Comparison of ENCODE assay signal across 13 mouse cellular contexts in the genomic region with DNA sequence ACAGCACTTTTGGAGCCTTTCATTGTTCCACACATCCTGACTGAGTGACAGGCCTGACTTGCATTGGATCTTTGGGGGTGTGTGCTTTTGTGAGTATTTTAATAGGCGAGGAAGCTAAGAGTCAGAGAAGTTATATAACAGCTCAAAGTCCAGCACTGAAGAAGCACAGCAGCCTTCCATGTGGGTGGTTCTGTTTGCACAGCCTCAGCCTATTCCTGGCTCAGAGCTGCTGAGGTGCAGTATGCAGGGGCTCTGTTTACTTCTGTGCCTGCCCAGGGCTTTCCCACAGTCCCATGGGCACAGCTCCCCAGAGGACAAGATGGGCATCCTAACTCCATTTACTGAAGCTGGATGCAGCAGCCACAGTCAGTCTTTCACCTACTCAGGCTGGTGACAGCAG. TPM values are rescaled to one million over a fixed set of nuclear protein-coding genes. Genes with fewer than 3 reads are reported as not detected.
DNase-seq lines count a peak whose midpoint lies in the region; ATAC-seq and TF ChIP-seq lines count a peak whose summit lies in the region.
"Had no signal": no experiment of that assay in that cellular context is flagged by ENCODE, and none has a peak within 500 bp of the region (broad histone marks: within the 10 kb centered on the region; RNA-seq: fewer than 3 reads in every experiment).

No protein-coding gene starts in this region.

- H3K27ac ChIP-seq in kidney, adult 2 months (ENCODE audit: insufficient read depth, low read depth, low read length): peak overlapping the region; percentile 72
- H3K27ac ChIP-seq in forebrain, embryonic 13.5 days: no peak overlapping the region

- 81% methylated on average over 1 of the region's 1 CpGs for WGBS in kidney, adult 2 months
- 87% methylated on average over 1 of the region's 1 CpGs for WGBS in forebrain, embryonic 13.5 days

- H3K4me3 ChIP-seq in kidney, adult 2 months (ENCODE audit: insufficient read depth, low read depth, low read length): no peak overlapping the region
- H3K4me3 ChIP-seq in forebrain, embryonic 13.5 days: no peak overlapping the region

- H3K9ac ChIP-seq in forebrain, embryonic 13.5 days: no peak overlapping the region
- H3K9ac ChIP-seq: forebrain, postnatal 0 days had no signal

- no peaks in the 10 kb centered on the region for H3K27me3 ChIP-seq in kidney, adult 2 months (replicated peaks; ENCODE audit: control insufficient read depth, insufficient read depth, low read length)
- H3K27me3 ChIP-seq in forebrain, embryonic 13.5 days: no peaks in the 10 kb centered on the region

- peak; percentile 84 for DNase-seq in kidney, adult 2 months
- no peak for DNase-seq in kidney, postnatal 4 days
- DNase-seq in right cerebral cortex, adult 2 months (ENCODE audit: low spot score in 2 of 2): peak; percentile 77 to 81
- no peak for DNase-seq in right cerebral cortex, postnatal 10 days (ENCODE audit: low spot score in 2 of 2)
- DNase-seq in layer of hippocampus, postnatal 36 days: peak; percentile 45 to 51
- DNase-seq in telencephalon, adult 2 months (ENCODE audit: low read depth, low spot score): peak; percentile 90
- no peak for DNase-seq in thymus, postnatal 4 days
- DNase-seq: cerebellum, postnatal 25 days; forebrain, postnatal 0 days; heart, postnatal 4 days; lung, adult 2 months had no signal

- no peaks in the 10 kb centered on the region for H3K36me3 ChIP-seq in kidney, adult 2 months (ENCODE audit: control insufficient read depth, insufficient read depth, low read length)
- peaks cover 30% of the 10 kb centered on the region for H3K36me3 ChIP-seq in forebrain, embryonic 13.5 days (ENCODE audit: poor library complexity, severe bottlenecking)

- H3K4me1 ChIP-seq in kidney, adult 2 months (ENCODE audit: control insufficient read depth, insufficient read depth, low read length): peaks cover 5% of the 10 kb centered on the region; the same call in 1 of the 2 replicates
- H3K4me1 ChIP-seq in forebrain, embryonic 13.5 days: no peaks in the 10 kb centered on the region

- no peak for ATAC-seq in forebrain, embryonic 13.5 days
- ATAC-seq: activated CD4-positive, CD25-positive, alpha-beta regulatory T cell, adult 4 months; forebrain, postnatal 0 days had no signal

- no peak for TF ChIP-seq POLR2A in kidney, adult 2 months (IDR thresholded peaks at IDR 0.05; ENCODE audit: low read depth, low read length)

- H3K4me2 ChIP-seq in forebrain, embryonic 13.5 days: no peak overlapping the region

- no peaks in the 10 kb centered on the region for H3K9me3 ChIP-seq in forebrain, embryonic 13.5 days (replicated peaks)

- no peak for TF ChIP-seq CTCF in kidney, adult 2 months (conservative IDR thresholded peaks at IDR 0.05; ENCODE audit: insufficient read depth, insufficient read length, low read depth, low read length)

RNA-seq across cellular contexts. Expression of a gene that starts 42.7 kb away (rescaled TPM):
- 11.4 and 11.6 TPM in 2 replicates for polyA plus RNA-seq in kidney, adult 2 months (2012; rRNA removed)
- 100 to 1,000 TPM; 394 to 463 TPM for total RNA-seq in layer of hippocampus, postnatal 36 days (2021)
- polyA plus RNA-seq in forebrain, embryonic 13.5 days (2015; fragmentation: Nextera tagmentation; extraction: Ambion mirVana): 636 and 754 TPM in 2 replicates

Comparison
In these comparisons a context has a peak if more than half of its experiments do, and no peak if none do; other contexts are left out.
1. DNase-seq: peak in kidney, adult 2 months (single experiment), right cerebral cortex, adult 2 months (2 of 2), layer of hippocampus, postnatal 36 days (2 of 2) and telencephalon, adult 2 months (single experiment); none in kidney, postnatal 4 days (0 of 2), right cerebral cortex, postnatal 10 days (0 of 2) and thymus, postnatal 4 days (single experiment).
2. RNA of a gene that starts 42.7 kb away (polyA plus RNA-seq): 636 to 754 TPM in forebrain, embryonic 13.5 days; 11.4 to 11.6 TPM in kidney, adult 2 months; every median in the first group is over 10 times any median in the second.